Mouse (Mus musculus): Measurements from ENCODE around the gene Olfr680-ps1. TPM values are rescaled to one million over a fixed set of nuclear protein-coding genes. Genes with fewer than 3 reads are reported as not detected.
"Not testable (repeated sequence)": the region's sequence is repeated elsewhere in the genome, so short reads cannot be mapped to it uniquely, and the experiment has no call there.

The Olfr680-ps1 gene
- polyA plus RNA-seq (2016; fragmentation: Nextera tagmentation; extraction: Ambion mirVana), result not detected in 2 replicates

DNA sequence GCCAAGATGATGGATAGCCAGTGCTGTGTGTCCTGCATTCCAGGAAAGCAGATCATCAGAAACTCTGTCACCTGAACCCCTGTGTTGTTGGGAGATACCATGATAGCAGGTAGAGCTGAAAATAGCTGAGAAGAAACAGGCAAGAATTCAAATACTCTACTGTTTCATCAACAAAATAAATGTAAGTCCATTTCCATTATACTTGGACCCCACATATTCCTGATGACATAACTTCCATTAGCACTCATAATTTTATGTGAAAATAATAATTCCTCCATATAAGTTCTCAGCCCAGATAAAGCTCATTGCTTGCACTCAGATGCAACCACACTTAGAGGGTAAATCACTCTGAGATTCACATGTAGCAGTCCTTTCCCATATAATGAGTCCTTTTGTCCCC, at the start of gene Olfr680-ps1:
Olfr680-ps1 (minus strand) TSS at position 101 of the 400 bp plus-strand sequence.
- H3K9me3 ChIP-seq (replicated peaks); H3K36me3 ChIP-seq; H3K27me3 ChIP-seq (ENCODE audit: low read depth, poor library complexity, severe bottlenecking); DNase-seq (ENCODE audit: low spot score); H3K4me1 ChIP-seq; H3K4me3 ChIP-seq; H3K27ac ChIP-seq (replicated peaks): not testable (repeated sequence)

DNA sequence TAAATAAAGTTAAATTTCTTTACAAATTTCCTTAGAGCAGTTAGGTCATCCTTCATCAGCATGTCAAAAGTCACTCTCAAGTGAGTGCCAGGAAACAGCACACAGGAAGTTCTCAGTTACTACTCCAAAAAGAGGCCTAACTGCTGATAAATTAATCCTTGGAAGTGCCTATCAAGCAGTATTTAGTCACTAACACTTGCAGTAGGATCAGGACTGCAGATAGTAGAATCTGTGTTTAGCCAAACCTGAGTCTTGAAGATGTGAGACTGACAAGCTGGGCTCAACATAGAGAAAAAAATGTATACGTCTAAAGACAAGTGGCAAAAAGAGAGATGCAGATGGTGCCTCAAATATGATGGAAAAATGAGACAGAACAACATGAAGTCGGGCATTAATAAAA, 48.7 kb upstream of the Olfr680-ps1 start:
- no peak overlapping the region for H3K27ac ChIP-seq (replicated peaks)
- no peaks in the 10 kb centered on the region for H3K4me1 ChIP-seq
- H3K9me3 ChIP-seq (replicated peaks), result no peaks in the 10 kb centered on the region
- H3K4me3 ChIP-seq, result no peak overlapping the region
- no peaks in the 10 kb centered on the region for H3K36me3 ChIP-seq
- DNase-seq (ENCODE audit: low spot score), result no peak
- WGBS, result 79% methylated on average over 2 of the region's 2 CpGs
- H3K27me3 ChIP-seq (ENCODE audit: low read depth, poor library complexity, severe bottlenecking), result no peaks in the 10 kb centered on the region

DNA sequence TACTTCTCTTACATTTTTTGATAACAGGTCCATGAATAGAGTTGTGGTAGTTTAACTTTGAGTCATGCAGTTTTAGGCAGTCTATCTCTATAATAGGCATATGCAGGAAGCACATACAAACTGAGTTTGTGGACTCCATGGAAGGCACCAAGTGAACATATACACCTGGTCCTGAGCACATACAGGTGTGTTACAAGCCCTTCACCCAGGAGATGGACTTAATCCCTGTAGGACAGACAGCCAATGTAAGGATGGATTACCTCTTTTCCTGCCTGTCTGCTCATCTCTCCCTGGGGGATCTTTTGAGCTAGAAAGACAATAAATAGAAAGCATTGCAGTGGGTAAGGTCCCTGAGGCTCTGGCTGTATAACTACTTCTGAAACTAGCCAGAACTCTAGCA, 23.9 kb upstream of the Olfr680-ps1 start, which contains the start of gene Olfr681:
Olfr681 (plus strand) TSS at position 301 of the 400 bp plus-strand sequence.
- Histone ChIP-seq H3K4me3 (no peak within 1 kb of the TSS), H3K36me3 (no peaks in the 10 kb centered on the region), H3K4me1 (no peaks in the 10 kb centered on the region), H3K9me3 (replicated peaks) (no peaks in the 10 kb centered on the region), H3K27ac (replicated peaks) (no peak within 1 kb of the TSS), H3K27me3 (ENCODE audit: low read depth, poor library complexity, severe bottlenecking) (no peaks in the 10 kb centered on the region)
- no peak for DNase-seq (ENCODE audit: low spot score)

DNA sequence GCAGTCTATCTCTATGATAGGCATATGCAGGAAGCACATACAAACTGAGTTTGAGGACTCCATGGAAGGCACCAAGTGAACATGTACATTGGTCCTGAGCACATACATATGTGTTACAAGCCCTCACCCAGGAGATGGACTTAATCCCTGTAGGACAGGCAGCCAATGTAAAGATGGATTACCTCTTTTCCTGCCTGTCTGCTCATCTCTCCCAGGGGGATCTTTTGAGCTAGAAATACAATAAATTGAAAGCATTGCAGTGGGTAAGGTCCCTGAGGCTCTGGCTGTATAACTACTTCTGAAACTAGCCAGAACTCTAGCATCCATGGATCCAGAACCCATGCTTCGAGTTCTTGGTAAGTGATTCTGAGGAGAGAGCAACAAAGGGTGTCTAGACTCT, 11.7 kb downstream of the Olfr680-ps1 start, which contains the start of gene Olfr679:
Olfr679 (plus strand) TSS at position 301 of the 400 bp plus-strand sequence.
- WGBS, result 79% methylated on average over 1 of the region's 1 CpGs
- Histone ChIP-seq H3K27ac (replicated peaks) (no peak within 1 kb of the TSS), H3K9me3 (replicated peaks) (no peaks in the 10 kb centered on the region), H3K27me3 (ENCODE audit: low read depth, poor library complexity, severe bottlenecking) (no peaks in the 10 kb centered on the region), H3K4me3 (no peak within 1 kb of the TSS), H3K4me1 (no peaks in the 10 kb centered on the region), H3K36me3 (no peaks in the 10 kb centered on the region)
- DNase-seq (ENCODE audit: low spot score), result no peak

GRCm38 (mm10) chr7:105064175-105064574, 28.4 kb downstream of the Olfr680-ps1 start, which contains the start of gene Olfr678:
Gene Olfr678, plus strand, starts transcription at chr7:105064475.
- no peaks in the 10 kb centered on the region for H3K9me3 ChIP-seq (replicated peaks)
- H3K36me3 ChIP-seq, result no peaks in the 10 kb centered on the region
- WGBS, result 85% methylated on average over 1 of the region's 1 CpGs
- H3K4me1 ChIP-seq, result no peaks in the 10 kb centered on the region
- H3K4me3 ChIP-seq, result no peak within 1 kb of the TSS
- no peak for DNase-seq (ENCODE audit: low spot score)
- no peaks in the 10 kb centered on the region for H3K27me3 ChIP-seq (ENCODE audit: low read depth, poor library complexity, severe bottlenecking)
- no peak within 1 kb of the TSS for H3K27ac ChIP-seq (replicated peaks)

DNA sequence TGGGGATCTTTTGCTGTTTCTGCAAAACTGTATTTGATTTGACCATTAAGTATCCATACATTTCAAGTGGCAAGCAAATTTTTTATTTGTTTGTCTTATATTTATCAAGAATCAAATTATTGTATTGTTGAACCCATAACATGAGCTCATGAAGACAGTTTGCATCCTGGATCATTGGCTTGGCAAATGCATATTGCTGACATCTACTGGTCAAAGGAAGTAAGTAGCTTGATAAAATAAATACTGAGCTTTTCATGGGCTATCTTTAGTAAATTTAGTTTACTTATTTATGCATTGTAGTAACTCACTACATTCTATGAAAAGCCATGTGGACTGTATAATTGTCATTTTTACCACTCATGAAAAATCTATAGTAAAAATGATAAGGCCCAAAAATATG, 33.7 kb downstream of the Olfr680-ps1 start:
- Histone ChIP-seq H3K4me1 (no peaks in the 10 kb centered on the region), H3K9me3 (replicated peaks) (no peaks in the 10 kb centered on the region), H3K4me3 (no peak overlapping the region), H3K27me3 (ENCODE audit: low read depth, poor library complexity, severe bottlenecking) (no peaks in the 10 kb centered on the region), H3K27ac (replicated peaks) (no peak overlapping the region), H3K36me3 (no peaks in the 10 kb centered on the region)
- no peak for DNase-seq (ENCODE audit: low spot score)

Other genes starting within 250 kb of the Olfr680-ps1 start
- not detected in 2 replicates for gene Usp17la, start 235.8 kb downstream of the Olfr680-ps1 start, polyA plus RNA-seq (2016; fragmentation: Nextera tagmentation; extraction: Ambion mirVana)
- not detected in 2 replicates for gene Olfr665, start 214.8 kb downstream of the Olfr680-ps1 start, polyA plus RNA-seq (2016; fragmentation: Nextera tagmentation; extraction: Ambion mirVana)
- not detected in 2 replicates for gene Olfr666, start 196.9 kb downstream of the Olfr680-ps1 start, polyA plus RNA-seq (2016; fragmentation: Nextera tagmentation; extraction: Ambion mirVana)
- gene Olfr667, start 171.3 kb downstream of the Olfr680-ps1 start, polyA plus RNA-seq (2016; fragmentation: Nextera tagmentation; extraction: Ambion mirVana), result not detected in 2 replicates
- not detected in 2 replicates for gene Olfr668, start 164.8 kb downstream of the Olfr680-ps1 start, polyA plus RNA-seq (2016; fragmentation: Nextera tagmentation; extraction: Ambion mirVana)
- gene Olfr669, start 158.6 kb downstream of the Olfr680-ps1 start, polyA plus RNA-seq (2016; fragmentation: Nextera tagmentation; extraction: Ambion mirVana), result not detected in 2 replicates
- not detected in 2 replicates for gene Olfr670, start 130.2 kb downstream of the Olfr680-ps1 start, polyA plus RNA-seq (2016; fragmentation: Nextera tagmentation; extraction: Ambion mirVana)
- gene Olfr671, start 113.7 kb downstream of the Olfr680-ps1 start, polyA plus RNA-seq (2016; fragmentation: Nextera tagmentation; extraction: Ambion mirVana), result not detected in 2 replicates
- not detected in 2 replicates for gene Olfr672, start 90.8 kb downstream of the Olfr680-ps1 start, polyA plus RNA-seq (2016; fragmentation: Nextera tagmentation; extraction: Ambion mirVana)
- not detected in 2 replicates for gene Olfr675, start 64.4 kb downstream of the Olfr680-ps1 start, polyA plus RNA-seq (2016; fragmentation: Nextera tagmentation; extraction: Ambion mirVana)
- not detected in 2 replicates for gene Olfr676, start 60.1 kb downstream of the Olfr680-ps1 start, polyA plus RNA-seq (2016; fragmentation: Nextera tagmentation; extraction: Ambion mirVana)
- gene Olfr677, start 41.4 kb downstream of the Olfr680-ps1 start, polyA plus RNA-seq (2016; fragmentation: Nextera tagmentation; extraction: Ambion mirVana), result not detected in 2 replicates
- not detected in 2 replicates for gene Olfr678, start 28.3 kb downstream of the Olfr680-ps1 start, polyA plus RNA-seq (2016; fragmentation: Nextera tagmentation; extraction: Ambion mirVana)
- not detected in 2 replicates for gene Olfr679, start 11.6 kb downstream of the Olfr680-ps1 start, polyA plus RNA-seq (2016; fragmentation: Nextera tagmentation; extraction: Ambion mirVana)
- gene Olfr681, start 24.0 kb upstream of the Olfr680-ps1 start, polyA plus RNA-seq (2016; fragmentation: Nextera tagmentation; extraction: Ambion mirVana), result not detected in 2 replicates
- not detected in 2 replicates for gene Olfr683, start 54.2 kb upstream of the Olfr680-ps1 start, polyA plus RNA-seq (2016; fragmentation: Nextera tagmentation; extraction: Ambion mirVana)
- not detected in 2 replicates for gene Olfr684, start 70.8 kb upstream of the Olfr680-ps1 start, polyA plus RNA-seq (2016; fragmentation: Nextera tagmentation; extraction: Ambion mirVana)
- gene Olfr685, start 93.2 kb upstream of the Olfr680-ps1 start, polyA plus RNA-seq (2016; fragmentation: Nextera tagmentation; extraction: Ambion mirVana), result not detected in 2 replicates
- gene Olfr686, start 114.7 kb upstream of the Olfr680-ps1 start, polyA plus RNA-seq (2016; fragmentation: Nextera tagmentation; extraction: Ambion mirVana), result not detected in 2 replicates
- gene Olfr688, start 195.3 kb upstream of the Olfr680-ps1 start, polyA plus RNA-seq (2016; fragmentation: Nextera tagmentation; extraction: Ambion mirVana), result not detected in 2 replicates
- gene Olfr689, start 218.3 kb upstream of the Olfr680-ps1 start, polyA plus RNA-seq (2016; fragmentation: Nextera tagmentation; extraction: Ambion mirVana), result 0.02 TPM in 1 of 2 replicates, not detected in the other
- gene Olfr690, start 241.3 kb upstream of the Olfr680-ps1 start, polyA plus RNA-seq (2016; fragmentation: Nextera tagmentation; extraction: Ambion mirVana), result not detected in 2 replicates
- gene Olfr691, start 249.5 kb upstream of the Olfr680-ps1 start, polyA plus RNA-seq (2016; fragmentation: Nextera tagmentation; extraction: Ambion mirVana), result not detected in 2 replicates